In genomic region chr5:86493453-86493852, GRCm38 (mm10) we compare ENCODE assay signal across 26 mouse cellular contexts. TPM values are rescaled to one million over a fixed set of nuclear protein-coding genes. Genes with fewer than 3 reads are reported as not detected.
DNase-seq lines count a peak whose midpoint lies in the region; ATAC-seq and TF ChIP-seq lines count a peak whose summit lies in the region.
"Had no signal": no experiment of that assay in that cellular context is flagged by ENCODE, and none has a peak within 500 bp of the region (broad histone marks: within the 10 kb centered on the region; RNA-seq: fewer than 3 reads in every experiment).

No protein-coding gene starts in this region.

- H3K27ac ChIP-seq in cerebellum, adult 2 months (ENCODE audit: insufficient read depth, low read length) = no peak overlapping the region
- H3K27ac ChIP-seq in neural tube, embryonic 15.5 days (replicated peaks) = no peak overlapping the region
- H3K27ac ChIP-seq: embryonic facial prominence, embryonic 10.5 days; forebrain, embryonic 13.5 days; heart, adult 2 months; hindbrain, embryonic 10.5 days; hindbrain, embryonic 15.5 days had no signal

- ATAC-seq in neural tube, embryonic 15.5 days (ENCODE audit: low FRiP score) = no peak
- ATAC-seq: forebrain, embryonic 13.5 days; forebrain, postnatal 0 days; inflammation-experienced regulatory T-cells, adult 6 months; intestine, postnatal 0 days had no signal

- H3K9ac ChIP-seq in neural tube, embryonic 15.5 days (replicated peaks) = no peak overlapping the region
- H3K9ac ChIP-seq: forebrain, embryonic 13.5 days; forebrain, postnatal 0 days; heart, embryonic 12.5 days; hindbrain, embryonic 15.5 days had no signal

- no peak for TF ChIP-seq CTCF in brain, embryonic 14.5 days (IDR thresholded peaks at IDR 0.05; ENCODE audit: borderline replicate concordance, extremely low read depth, insufficient read depth, insufficient read length)
- TF ChIP-seq CTCF in cerebellum, adult 2 months (IDR thresholded peaks at IDR 0.05; ENCODE audit: borderline replicate concordance, insufficient read depth, low read depth, low read length) = no peak

- H3K4me1 ChIP-seq in cerebellum, adult 2 months (ENCODE audit: control insufficient read depth, insufficient read depth, low read length) = no peaks in the 10 kb centered on the region; the same call in 1 of the 2 replicates
- no peaks in the 10 kb centered on the region for H3K4me1 ChIP-seq in neural tube, embryonic 15.5 days
- H3K4me1 ChIP-seq: embryonic facial prominence, embryonic 10.5 days; forebrain, embryonic 13.5 days; heart, embryonic 12.5 days; hindbrain, embryonic 10.5 days; hindbrain, embryonic 15.5 days had no signal

- no peaks in the 10 kb centered on the region for H3K9me3 ChIP-seq in neural tube, embryonic 15.5 days (replicated peaks)
- H3K9me3 ChIP-seq: embryonic facial prominence, embryonic 10.5 days; forebrain, embryonic 13.5 days; heart, embryonic 12.5 days; hindbrain, embryonic 10.5 days; hindbrain, embryonic 15.5 days had no signal

- 51% methylated on average over 1 of the region's 1 CpGs for WGBS in cerebellum, adult 2 months
- 81% methylated on average over 1 of the region's 1 CpGs for WGBS in neural tube, embryonic 15.5 days

- peak; percentile 66 for DNase-seq in brain, adult 2 months (ENCODE audit: low read depth, low spot score)
- DNase-seq in brain, embryonic 14.5 days (ENCODE audit: low read depth) = peak; percentile 3
- peak; percentile 40 to 69 for DNase-seq in cerebellum, adult 2 months
- peak; percentile 20 to 24 for DNase-seq in cerebellum, postnatal 10 days
- no peak for DNase-seq in layer of hippocampus, adult 9-10 months (ENCODE audit: low spot score)
- DNase-seq in embryo, embryonic 10.5 days (ENCODE audit: low spot score) = no peak
- DNase-seq in left cerebral cortex, adult 8-10 months (ENCODE audit: low spot score in 2 of 2) = no peak
- DNase-seq: adrenal gland, adult 2 months; adrenal gland, postnatal 25 days; forebrain, postnatal 0 days; gastrocnemius, postnatal 14 days; heart, adult 2 months had no signal

- TF ChIP-seq POLR2A in brain, embryonic 14.5 days (IDR thresholded peaks at IDR 0.05; ENCODE audit: borderline replicate concordance, extremely low read depth, insufficient read depth, insufficient read length, poor library complexity, severe bottlenecking) = no peak
- TF ChIP-seq POLR2A in cerebellum, adult 2 months (IDR thresholded peaks at IDR 0.05; ENCODE audit: borderline replicate concordance, insufficient read depth, low read length) = no peak

- no peaks in the 10 kb centered on the region for H3K27me3 ChIP-seq in cerebellum, adult 2 months (ENCODE audit: control insufficient read depth, insufficient read depth, low read length)
- H3K27me3 ChIP-seq in neural tube, embryonic 15.5 days (replicated peaks) = no peaks in the 10 kb centered on the region
- H3K27me3 ChIP-seq: forebrain, embryonic 13.5 days; heart, embryonic 12.5 days; hindbrain, embryonic 15.5 days had no signal

- no peaks in the 10 kb centered on the region for H3K36me3 ChIP-seq in neural tube, embryonic 15.5 days
- H3K36me3 ChIP-seq: embryonic facial prominence, embryonic 10.5 days; heart, embryonic 12.5 days; hindbrain, embryonic 10.5 days; hindbrain, embryonic 15.5 days had no signal

- no peak overlapping the region for H3K4me3 ChIP-seq in cerebellum, adult 2 months (replicated peaks; ENCODE audit: insufficient read depth, low read depth, low read length)
- H3K4me3 ChIP-seq in neural tube, embryonic 15.5 days (replicated peaks) = no peak overlapping the region
- H3K4me3 ChIP-seq: embryonic facial prominence, embryonic 10.5 days; forebrain, embryonic 13.5 days; heart, adult 2 months; heart, embryonic 12.5 days; hindbrain, embryonic 10.5 days; hindbrain, embryonic 15.5 days had no signal

- no peak overlapping the region for H3K4me2 ChIP-seq in neural tube, embryonic 15.5 days
- H3K4me2 ChIP-seq: forebrain, embryonic 13.5 days; heart, embryonic 12.5 days; hindbrain, embryonic 15.5 days had no signal

RNA-seq across cellular contexts. Expression of gene Tmprss11a, which starts 24.7 kb away (rescaled TPM):
- polyA plus RNA-seq in brain, embryonic 14.5 days (2012; rRNA removed) = 0.04 TPM in 2 replicates
- polyA plus RNA-seq in cerebellum, adult 2 months (2012; rRNA removed) = 0.11 and 0.35 TPM in 2 replicates
- total RNA-seq in left cerebral cortex, adult 8-10 months (2022) = under 1 TPM in 1 of 4 experiments, not detected in 3; 0.46 TPM
- not detected in 2 replicates for polyA plus RNA-seq in neural tube, embryonic 15.5 days (2015; fragmentation: Nextera tagmentation; extraction: Ambion mirVana)
- total RNA-seq: adrenal gland, adult 2 months; adrenal gland, postnatal 25 days; forebrain, postnatal 0 days; gastrocnemius, adult 18-20 months; gastrocnemius, postnatal 14 days; heart, adult 2 months; heart, postnatal 25 days had no signal
- polyA plus RNA-seq: adrenal gland, adult 2 months; embryonic facial prominence, embryonic 10.5 days; forebrain, embryonic 13.5 days; forebrain, postnatal 0 days; gonadal fat pad, adult 2 months; heart, adult 2 months; heart, embryonic 12.5 days; heart, embryonic 16.5 days; hindbrain, embryonic 10.5 days; hindbrain, embryonic 15.5 days had no signal

RNA-seq across cellular contexts. Expression of gene Tmprss11g, which starts 24.9 kb away (rescaled TPM):
- polyA plus RNA-seq in brain, embryonic 14.5 days (2012; rRNA removed) = not detected in 2 replicates
- not detected in 2 replicates for polyA plus RNA-seq in cerebellum, adult 2 months (2012; rRNA removed)
- total RNA-seq in left cerebral cortex, adult 8-10 months (2022) = not detected
- not detected in 2 replicates for polyA plus RNA-seq in neural tube, embryonic 15.5 days (2015; fragmentation: Nextera tagmentation; extraction: Ambion mirVana)
- total RNA-seq: adrenal gland, adult 2 months; adrenal gland, postnatal 25 days; ES-E14; forebrain, postnatal 0 days; gastrocnemius, adult 18-20 months; gastrocnemius, postnatal 14 days; heart, adult 2 months; heart, postnatal 25 days had no signal
- polyA plus RNA-seq: adrenal gland, adult 2 months; cortical plate, adult 2 months; embryonic facial prominence, embryonic 10.5 days; forebrain, embryonic 13.5 days; forebrain, postnatal 0 days; gonadal fat pad, adult 2 months; heart, adult 2 months; heart, embryonic 12.5 days; heart, embryonic 16.5 days; hindbrain, embryonic 10.5 days; hindbrain, embryonic 15.5 days; inflammation-experienced regulatory T-cells, adult 6 months; intestine, postnatal 0 days had no signal

Comparison
In these comparisons a context has a peak if more than half of its experiments do, and no peak if none do; other contexts are left out.
1. DNase-seq: peak in brain, adult 2 months (single experiment), brain, embryonic 14.5 days (single experiment), cerebellum, adult 2 months (2 of 2) and cerebellum, postnatal 10 days (2 of 2); none in layer of hippocampus, adult 9-10 months (single experiment), embryo, embryonic 10.5 days (single experiment) and left cerebral cortex, adult 8-10 months (0 of 2).